Mouse (Mus musculus) mesoderm, embryonic 11.5 days (tissue): ENCODE measurements around the gene Ssbp2.

Experiments
- DNase-seq: peaks from one replicate; pipeline ENCODE4 v3.0.0-alpha.2; 2012; ENCODE audit warnings: low read depth, low spot score

Gene Ssbp2

DNA sequence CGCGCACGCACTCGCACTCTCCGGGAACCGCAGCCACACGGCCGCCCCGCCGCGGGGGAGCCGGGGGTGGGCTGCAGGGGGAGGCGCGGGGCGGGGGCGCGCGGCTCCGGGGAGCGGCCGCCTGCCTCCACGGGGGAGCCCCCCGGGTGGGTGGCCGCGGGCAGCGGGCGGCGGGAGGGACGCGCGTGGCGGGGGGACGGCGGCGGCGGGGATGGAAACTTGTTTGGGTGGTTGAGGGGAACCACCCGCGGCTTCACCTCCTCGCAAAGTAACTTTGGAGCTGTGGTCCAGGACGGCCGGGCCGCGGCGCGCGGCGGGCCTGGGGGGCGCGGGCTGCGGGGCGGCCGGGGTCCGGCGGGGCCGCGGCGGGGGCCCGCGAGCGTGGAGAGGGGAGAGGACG lies 1.2 kb downstream of the Ssbp2 start:
- DNase-seq, result no peak

- DNase-seq, result peak; percentile 21
These were observed 1.7 kb downstream of the Ssbp2 start for GRCm38 (mm10) chr13:91461711-91462351.

DNA sequence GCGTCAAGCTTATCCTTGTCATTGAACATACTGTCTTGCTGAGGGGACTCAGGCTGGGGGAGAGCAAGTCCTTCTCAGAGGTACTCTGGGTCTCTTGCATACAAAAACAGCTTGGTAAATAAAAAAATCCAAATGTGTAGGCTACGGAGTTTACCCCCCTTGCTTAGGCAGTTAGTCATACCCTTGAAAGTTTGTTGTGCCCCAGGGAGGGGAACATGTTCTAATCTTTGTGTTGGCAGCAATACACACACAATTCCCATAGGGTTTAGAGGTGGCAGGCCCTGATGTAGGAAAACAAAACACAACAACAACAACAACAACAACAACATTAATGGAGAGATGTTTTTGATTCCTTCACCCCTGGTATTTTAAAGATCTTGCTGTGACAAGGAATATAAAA lies 2.3 kb downstream of the Ssbp2 start:
- no peak for DNase-seq

GRCm38 (mm10) chr13:91462893-91463481 lies 2.9 kb downstream of the Ssbp2 start:
- no peak for DNase-seq

DNA sequence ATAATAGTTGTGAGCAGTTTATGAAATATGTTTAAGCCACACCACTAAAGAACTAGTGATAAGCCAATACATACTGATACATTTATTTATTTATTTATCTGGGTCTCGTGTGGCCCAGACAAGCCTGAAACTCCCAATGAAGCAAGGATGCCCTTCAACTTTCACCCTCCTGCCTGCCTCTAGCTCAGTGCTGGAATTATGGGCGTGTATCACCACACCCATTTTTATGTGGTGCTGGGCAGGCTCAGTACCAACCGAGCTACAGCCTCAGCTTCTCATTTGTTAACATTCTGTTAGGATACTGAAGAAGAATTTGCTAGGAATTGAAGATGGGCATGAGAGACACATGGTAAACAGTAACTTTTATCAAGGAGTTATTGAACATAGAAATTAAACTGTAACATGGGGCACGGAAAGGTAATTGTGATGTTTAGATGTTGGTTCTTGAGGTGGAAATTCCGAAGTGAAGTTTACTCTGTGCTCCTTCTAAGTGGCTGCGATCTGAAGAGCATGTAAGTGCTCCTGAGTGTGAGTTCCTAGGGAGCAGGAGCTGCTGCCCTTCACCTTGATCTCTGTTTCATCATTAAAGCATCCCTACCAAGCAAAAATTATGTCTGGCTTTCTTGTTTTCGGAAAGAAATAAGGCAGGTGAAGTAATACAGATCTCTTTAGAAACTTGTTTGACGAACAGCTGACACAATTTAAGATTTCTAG lies 5.1 kb downstream of the Ssbp2 start:
- DNase-seq, result no peak

GRCm38 (mm10) chr13:91471566-91471965 lies 11.5 kb downstream of the Ssbp2 start:
- DNase-seq, result no peak

GRCm38 (mm10) chr13:91471980-91472379 lies 11.9 kb downstream of the Ssbp2 start:
- DNase-seq, result no peak

- no peak for DNase-seq
These were observed 13.4 kb downstream of the Ssbp2 start for GRCm38 (mm10) chr13:91473527-91473926.

GRCm38 (mm10) chr13:91474027-91474426 lies 13.9 kb downstream of the Ssbp2 start:
- DNase-seq, result no peak

- DNase-seq, result no peak
These were observed 15.8 kb downstream of the Ssbp2 start for GRCm38 (mm10) chr13:91475888-91476287.

DNA sequence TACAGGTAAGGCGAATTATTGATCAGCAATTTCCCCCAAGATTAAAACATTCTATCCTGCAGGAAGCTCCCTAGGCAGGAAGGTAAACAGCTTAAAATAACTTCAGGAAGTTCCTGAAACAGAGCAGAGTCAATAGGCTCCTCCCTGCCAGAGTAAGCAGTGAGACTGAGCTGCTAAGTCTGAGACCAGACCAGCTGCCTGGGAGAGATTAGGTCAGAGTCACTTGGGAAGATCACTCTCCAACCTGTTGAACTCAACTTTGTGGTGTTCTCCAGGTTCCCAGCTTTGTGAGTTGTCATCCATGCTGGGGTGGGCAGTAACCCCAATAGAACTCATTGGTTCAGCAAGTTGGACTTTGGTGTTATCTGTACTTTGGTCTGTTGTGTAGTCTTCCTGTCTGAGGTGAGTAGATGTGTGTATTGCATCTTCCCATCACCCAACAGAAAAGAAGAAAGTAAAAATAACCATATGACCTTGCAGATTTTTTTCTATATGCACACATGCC lies 16.6 kb downstream of the Ssbp2 start:
- DNase-seq, result no peak

GRCm38 (mm10) chr13:91478011-91478410 lies 17.9 kb downstream of the Ssbp2 start:
- DNase-seq, result no peak

- no peak for DNase-seq
These were observed 24.2 kb downstream of the Ssbp2 start for GRCm38 (mm10) chr13:91484303-91484702.

DNA sequence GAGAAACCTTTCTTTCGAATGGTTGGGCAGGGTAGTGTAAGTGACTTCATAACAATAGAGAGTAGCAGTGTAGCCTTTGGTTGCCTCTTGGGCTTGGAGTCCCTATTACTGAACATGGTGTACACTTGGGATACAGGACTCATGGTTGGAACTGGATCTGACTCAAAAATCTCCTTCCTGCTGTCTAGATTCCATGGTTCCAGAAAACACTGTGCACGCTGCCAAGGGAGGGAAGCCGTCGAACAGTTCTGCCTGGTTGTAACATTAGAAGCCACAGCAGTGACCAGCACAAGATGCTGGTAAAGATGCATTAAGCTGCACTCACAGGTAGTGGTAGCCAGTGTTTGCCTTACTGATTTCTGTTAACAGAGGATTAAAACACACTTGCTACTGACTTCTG lies 32.0 kb downstream of the Ssbp2 start:
- DNase-seq, result no peak

DNA sequence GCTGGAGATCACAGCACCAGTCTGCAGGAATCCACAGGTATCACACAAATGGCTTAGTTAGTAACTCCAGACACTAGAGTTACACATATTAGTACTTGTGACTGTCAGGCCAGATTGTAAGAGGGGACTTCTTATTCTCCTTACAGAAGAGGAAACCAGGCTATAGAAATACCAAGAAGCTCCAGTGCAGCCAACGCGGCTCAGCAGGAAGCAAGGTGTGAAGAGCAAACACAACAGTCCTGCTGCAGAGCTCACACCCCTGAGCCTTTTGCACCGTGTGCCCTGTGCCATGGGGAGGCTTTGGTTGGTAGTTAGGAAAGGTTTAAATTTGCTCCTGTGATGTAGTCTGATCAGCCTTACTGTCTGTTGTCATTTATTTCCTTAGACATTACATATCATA lies 37.0 kb downstream of the Ssbp2 start:
- no peak for DNase-seq

- no peak for DNase-seq
These were observed 41.7 kb downstream of the Ssbp2 start for GRCm38 (mm10) chr13:91501735-91502134.

DNA sequence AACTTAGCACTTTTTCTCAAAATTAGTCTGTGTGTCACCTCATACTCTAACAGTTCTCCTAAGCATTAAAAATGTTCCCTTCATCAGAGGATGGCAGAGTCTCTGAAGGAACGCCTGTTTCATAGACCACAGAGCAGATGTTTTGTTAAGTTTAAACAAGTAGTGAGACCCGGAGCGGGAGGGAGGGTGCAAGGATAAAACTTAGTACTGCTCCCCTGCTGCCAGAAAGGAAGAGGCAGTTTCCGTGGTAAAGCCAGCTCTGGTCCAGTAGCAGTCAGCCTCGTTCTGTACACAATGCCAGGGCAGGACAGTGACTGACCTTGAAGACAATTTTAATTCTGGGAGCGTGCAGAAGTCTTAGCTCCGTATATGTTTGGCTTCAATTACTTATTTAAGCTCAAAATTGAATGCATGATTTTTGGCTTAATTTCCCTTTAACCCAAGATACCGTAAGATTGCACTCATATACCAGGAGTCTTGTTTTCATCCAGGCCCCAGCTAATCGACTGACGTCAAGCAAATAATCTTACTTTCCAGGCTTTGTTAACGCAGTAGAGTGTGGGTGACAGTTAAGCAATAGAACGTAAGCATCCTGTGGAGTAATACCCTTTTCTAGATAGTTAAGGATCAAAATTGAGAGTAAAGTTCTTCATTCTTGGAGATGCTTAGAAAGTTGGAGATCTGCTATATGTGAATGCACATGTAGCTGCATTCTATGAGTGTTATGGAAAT lies 42.7 kb downstream of the Ssbp2 start:
- no peak for DNase-seq

GRCm38 (mm10) chr13:91508991-91509390 lies 48.9 kb downstream of the Ssbp2 start:
- no peak for DNase-seq

DNA sequence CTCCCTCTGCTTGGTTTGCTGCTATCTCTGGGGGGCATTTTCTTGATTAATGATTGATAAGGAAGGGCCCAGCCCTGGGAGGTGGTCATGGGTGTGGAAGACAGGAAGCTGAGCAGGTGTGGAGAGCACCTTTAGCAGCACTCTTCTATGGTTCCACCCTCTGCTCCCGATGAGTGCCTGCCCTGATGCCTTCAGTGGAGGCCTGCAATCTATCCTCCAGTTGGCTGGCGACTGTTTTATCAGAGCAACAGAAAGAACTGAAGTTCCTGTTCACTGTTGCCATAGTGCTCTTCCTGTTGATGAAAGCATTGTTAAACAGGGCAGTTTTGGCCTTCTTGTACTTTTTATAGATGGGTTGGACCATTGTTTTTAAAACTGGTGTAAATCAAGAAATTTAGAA lies 49.4 kb downstream of the Ssbp2 start:
- no peak for DNase-seq

- no peak for DNase-seq
These were observed 54.9 kb downstream of the Ssbp2 start for GRCm38 (mm10) chr13:91514979-91515378.

DNA sequence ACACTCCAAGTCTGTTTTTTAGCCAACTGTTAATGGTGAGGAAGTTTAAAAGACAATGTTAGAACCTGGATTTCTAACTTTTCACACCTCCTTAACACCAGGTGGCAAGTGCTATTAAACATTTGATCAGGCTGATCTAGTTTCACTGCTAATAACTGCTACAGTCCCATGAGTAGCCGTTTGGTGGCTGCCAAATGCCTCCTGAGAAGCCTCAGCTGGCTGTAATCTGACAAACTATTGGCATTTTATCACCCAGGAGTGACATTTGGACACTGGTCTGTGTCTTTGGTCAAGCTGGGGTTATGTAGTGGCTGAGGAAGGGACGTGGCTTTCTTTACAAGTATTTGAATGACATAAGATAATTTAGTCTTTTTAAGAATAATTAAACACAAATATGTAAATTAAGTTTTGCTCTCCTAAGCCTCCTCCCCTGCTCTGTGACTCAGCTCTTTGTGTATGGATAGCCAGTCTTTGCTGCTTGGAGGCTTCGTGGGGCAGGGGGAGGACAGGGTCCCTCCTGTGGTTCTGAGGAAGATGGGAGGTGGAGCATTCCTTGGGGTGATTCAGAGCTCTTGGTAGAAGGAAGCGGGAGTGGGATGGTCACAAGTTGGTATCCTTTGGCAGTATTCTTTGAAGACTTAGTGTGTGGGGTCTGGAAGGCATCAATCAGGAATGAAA lies 60.1 kb downstream of the Ssbp2 start:
- DNase-seq, result no peak

- DNase-seq, result no peak
These were observed 60.9 kb downstream of the Ssbp2 start for GRCm38 (mm10) chr13:91520968-91521367.
